Mouse (Mus musculus) left cerebral cortex, postnatal 36 days (tissue): ENCODE data around the gene Bmf. TPM values are rescaled to one million over a fixed set of nuclear protein-coding genes. Genes with fewer than 3 reads are reported as not detected.

Source experiments
- DNase-seq, 2 experiments: peaks; one replicate each; pipeline ENCODE4 v3.0.0; 2021 to 2022; ENCODE audit warnings: low spot score in 2 of 2, mixed read lengths in 1 of 2
- intact Hi-C: fragments of 180-260 bp; cut with DNase I; formaldehyde crosslinking; loops from one replicate; pipeline ENCODE4 v1.15.1; 2025
- total RNA-seq, 2 experiments: library from RNA; stranded (reverse); gene quantifications; 2 replicates each; pipeline ENCODE4 v1.2.3; 2021

The Bmf gene
- total RNA-seq, 2 experiments from 2014 or later = 4.8 to 5.8 TPM

DNA sequence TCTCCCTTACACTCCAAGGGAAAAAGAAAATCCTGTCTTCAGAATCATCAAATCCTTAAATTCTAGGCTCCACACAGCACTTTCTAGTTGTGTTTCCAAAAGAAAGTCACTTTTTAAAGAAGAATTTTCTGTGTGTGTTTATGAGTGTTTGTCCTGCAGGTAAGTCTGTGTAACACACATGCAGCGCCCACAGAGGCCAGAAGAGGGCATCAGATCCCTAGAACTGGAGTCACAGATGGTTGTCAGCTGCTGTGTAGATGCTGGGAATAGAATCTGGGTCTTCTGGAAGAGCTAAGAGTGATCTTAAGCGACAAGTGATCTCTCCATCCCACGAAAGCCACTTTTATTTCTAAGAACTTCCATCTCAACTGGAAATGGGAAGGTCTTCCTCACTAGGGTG, 61.7 kb downstream of the Bmf start:
- no peak for DNase-seq

GRCm38 (mm10) chr2:118486933-118487332, 62.6 kb downstream of the Bmf start:
- peak; percentile 46 to 63 for DNase-seq
- intact Hi-C loops = loop anchor here (2.0 to 10.0 kb wide), 5 partner anchors 62 to 388 kb away; partner anchors contain the start of genes Bmf and Bub1b

More for the DNA sequence above, 61.7 kb downstream of the Bmf start:
- intact Hi-C loops = loop anchor here (2.0 to 10.0 kb wide), 5 partner anchors 61 to 387 kb away; partner anchors contain the start of genes Bmf and Bub1b

DNA sequence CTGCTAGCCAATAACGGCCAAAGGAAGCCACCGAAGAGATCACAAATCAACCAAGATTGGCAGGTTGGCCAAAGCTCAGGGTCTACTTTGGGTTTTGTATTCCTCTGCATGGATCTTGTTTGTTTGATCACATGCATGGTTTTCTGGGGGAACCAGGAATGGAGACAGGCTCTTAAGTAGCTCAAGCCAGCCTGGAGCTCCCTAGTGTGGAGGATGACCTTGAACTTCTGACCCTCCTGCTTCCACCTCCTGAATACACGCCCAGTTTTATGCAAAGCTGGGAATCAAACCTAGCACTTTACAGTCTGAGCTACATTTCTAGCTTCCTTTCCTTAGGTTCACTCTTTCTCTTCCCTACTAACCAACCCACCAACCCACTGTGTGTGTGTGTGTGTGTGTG, 64.1 kb downstream of the Bmf start:
- no peak for DNase-seq
- intact Hi-C loops = loop anchor here (5.0 to 10.0 kb wide), 2 partner anchors 212 to 389 kb away; no protein-coding TSS in a partner anchor

DNA sequence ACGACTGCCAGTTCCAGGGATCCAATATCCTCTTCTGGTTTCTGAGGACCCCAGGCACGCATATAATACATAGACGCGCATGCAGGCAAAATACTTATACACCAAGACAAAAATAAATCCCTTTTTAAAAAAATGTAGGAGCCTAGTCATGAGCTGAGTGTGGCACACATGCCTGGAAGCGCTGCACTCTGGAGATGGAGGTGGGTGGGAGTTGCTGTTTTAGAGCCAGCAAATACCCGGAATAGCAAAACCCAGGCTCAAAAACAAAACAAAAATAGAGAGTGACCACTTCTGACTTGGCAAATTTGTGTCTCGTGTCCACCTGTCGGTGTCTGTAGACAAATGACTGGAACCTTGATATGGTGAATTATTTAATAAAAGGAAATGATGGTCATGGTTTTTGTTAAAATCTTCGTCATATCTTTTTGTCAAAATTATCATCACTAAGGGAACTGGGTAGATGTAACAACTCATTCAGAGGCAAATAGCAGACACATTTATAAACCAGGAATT, 65.0 kb downstream of the Bmf start:
- intact Hi-C loops = loop anchor here (10.0 kb wide), 1 partner anchor 390 kb away; no protein-coding TSS in a partner anchor
- no peak for DNase-seq

- no peak for DNase-seq
- intact Hi-C loops = loop anchor here (10.0 kb wide), 1 partner anchor 392 kb away; no protein-coding TSS in a partner anchor
Observed at GRCm38 (mm10) chr2:118483032-118483431, 66.5 kb downstream of the Bmf start.

DNA sequence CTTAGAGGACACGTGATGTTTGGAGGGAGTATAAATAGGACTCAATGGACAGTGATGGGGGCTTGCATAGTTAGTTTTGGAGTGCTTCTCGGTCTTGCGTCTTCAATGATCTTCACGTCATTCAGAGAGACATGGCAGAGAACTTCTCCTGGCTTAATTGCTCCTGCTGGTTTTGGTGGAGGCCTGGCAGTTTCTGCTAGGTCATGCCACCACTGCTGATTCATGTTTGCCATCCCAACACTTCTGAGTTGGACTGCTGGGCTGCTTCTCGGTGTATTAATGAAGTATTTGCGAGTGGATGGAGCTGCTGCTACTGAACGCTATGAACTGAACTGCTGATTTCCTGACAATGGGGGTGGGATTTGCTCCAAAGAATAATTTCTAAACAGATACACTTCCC, 68.6 kb downstream of the Bmf start:
- intact Hi-C loops = loop anchor here (10.0 kb wide), 1 partner anchor 394 kb away; no protein-coding TSS in a partner anchor

GRCm38 (mm10) chr2:118479550-118479909, 70.0 kb downstream of the Bmf start, which contains the start of gene Srp14:
TSS of gene Srp14 (minus strand) at chr2:118479711.
- intact Hi-C loops = no loop called here
- peak; percentile 90 to 91 for DNase-seq

More for the DNA sequence above, 68.6 kb downstream of the Bmf start:
- no peak for DNase-seq

GRCm38 (mm10) chr2:118478833-118479549, 70.5 kb downstream of the Bmf start:
- no peak for DNase-seq
- intact Hi-C loops = no loop called here

Other genes with a start within 250 kb of the Bmf start
- 10 to 100 TPM in 1 of 2 experiments, 1 to 10 TPM in 1; 8.4 to 10.6 TPM for gene Gpr176, start 176.3 kb downstream of the Bmf start, total RNA-seq
- gene Eif2ak4, start 161.1 kb downstream of the Bmf start, total RNA-seq = 10 to 100 TPM; 18.1 to 24.8 TPM
- gene Srp14, start 70.0 kb downstream of the Bmf start, total RNA-seq = 100 to 1,000 TPM; 136 to 158 TPM
- 1 to 10 TPM in 1 of 2 experiments, under 1 TPM in 1; 0.42 to 2.3 TPM for gene Bub1b, start 48.5 kb upstream of the Bmf start, total RNA-seq
- 100 to 1,000 TPM in 1 of 2 experiments, 10 to 100 TPM in 1; 83.4 to 104 TPM for gene Pak6, start 113.6 kb upstream of the Bmf start, total RNA-seq
- 10 to 100 TPM; 20.0 to 32.2 TPM for gene Ankrd63, start 154.3 kb upstream of the Bmf start, total RNA-seq
- gene Plcb2, start 178.8 kb upstream of the Bmf start, total RNA-seq = 1 to 10 TPM; 2.4 to 3.4 TPM
- 10 to 100 TPM; 41.5 to 43.0 TPM for gene Inafm2, start 196.1 kb upstream of the Bmf start, total RNA-seq
- gene Ccdc9b, start 213.0 kb upstream of the Bmf start, total RNA-seq = 1 to 10 TPM; 4.8 to 5.5 TPM
- gene Phgr1, start 223.1 kb upstream of the Bmf start, total RNA-seq = not detected
- gene Disp2, start 230.0 kb upstream of the Bmf start, total RNA-seq = 100 to 1,000 TPM; 187 to 192 TPM